Mouse (Mus musculus) heart, embryonic 13.5 days (tissue): ENCODE measurements around the gene Tmed4. TPM values are rescaled to one million over a fixed set of nuclear protein-coding genes. Genes with fewer than 3 reads are reported as not detected.

Experiments used
- ATAC-seq: fragments of 200-750 bp; cut with Nextera tagmentation; 2 replicates; pipeline ENCODE4 v1.8.0; 2017; ENCODE audit warnings: moderate TSS enrichment; ENCODE audit not compliant: insufficient number of reproducible peaks, low FRiP score, low TSS enrichment; ENCODE audit errors: extremely low read depth
- H3K27ac ChIP-seq: fragments of 300-500 bp; sonication (generic); replicated peaks from 2 replicates; pipeline ENCODE4 v1.5.1; 2015; ENCODE audit warnings: moderate library complexity, mild to moderate bottlenecking, inconsistent platforms
- H3K27me3 ChIP-seq: fragments of 300-500 bp; sonication (generic); replicated peaks from 2 replicates; pipeline ENCODE4 v1.6.1; 2015; ENCODE audit warnings: mild to moderate bottlenecking, inconsistent platforms
- H3K36me3 ChIP-seq: fragments of 300-500 bp; sonication (generic); 2 replicates; pipeline ENCODE4 v1.6.1; 2015; ENCODE audit warnings: mild to moderate bottlenecking, inconsistent platforms
- H3K4me1 ChIP-seq: fragments of 300-500 bp; sonication (generic); 2 replicates; pipeline ENCODE4 v1.6.1; 2015; ENCODE audit warnings: inconsistent platforms
- H3K4me2 ChIP-seq: fragments of 300-500 bp; sonication (generic); 2 replicates; pipeline ENCODE4 v1.6.1; 2015; ENCODE audit warnings: inconsistent platforms, mild to moderate bottlenecking, moderate library complexity
- H3K4me3 ChIP-seq: fragments of 300-500 bp; sonication (generic); 2 replicates; pipeline ENCODE4 v1.5.1; 2015; ENCODE audit warnings: moderate library complexity, mild to moderate bottlenecking, inconsistent platforms
- H3K9ac ChIP-seq: fragments of 300-500 bp; sonication (generic); 2 replicates; pipeline ENCODE4 v1.6.1; 2015; ENCODE audit warnings: inconsistent platforms, mild to moderate bottlenecking, moderate library complexity
- H3K9me3 ChIP-seq: fragments of 300-500 bp; sonication (generic); 2 replicates; pipeline ENCODE4 v1.6.1; 2016; ENCODE audit warnings: inconsistent platforms
- WGBS: fragments of 180-500 bp; shearing (Covaris S2); methylation state at CpG from one replicate; pipeline ENCODE4 v1.1.7; 2015; ENCODE audit warnings: mixed read lengths; 5-methylcytosine and 5-hydroxymethylcytosine counted together
- polyA plus RNA-seq: library from polyadenylated mRNA; unstranded; fragments of >200 nt; fragmentation: Nextera tagmentation; extraction: Ambion mirVana; gene quantifications from 2 replicates; pipeline ENCODE4 v1.2.1, GENCODE M21; 2015

The Tmed4 gene
- polyA plus RNA-seq, 1 experiment from 2014 or later, result 71.3 TPM

DNA sequence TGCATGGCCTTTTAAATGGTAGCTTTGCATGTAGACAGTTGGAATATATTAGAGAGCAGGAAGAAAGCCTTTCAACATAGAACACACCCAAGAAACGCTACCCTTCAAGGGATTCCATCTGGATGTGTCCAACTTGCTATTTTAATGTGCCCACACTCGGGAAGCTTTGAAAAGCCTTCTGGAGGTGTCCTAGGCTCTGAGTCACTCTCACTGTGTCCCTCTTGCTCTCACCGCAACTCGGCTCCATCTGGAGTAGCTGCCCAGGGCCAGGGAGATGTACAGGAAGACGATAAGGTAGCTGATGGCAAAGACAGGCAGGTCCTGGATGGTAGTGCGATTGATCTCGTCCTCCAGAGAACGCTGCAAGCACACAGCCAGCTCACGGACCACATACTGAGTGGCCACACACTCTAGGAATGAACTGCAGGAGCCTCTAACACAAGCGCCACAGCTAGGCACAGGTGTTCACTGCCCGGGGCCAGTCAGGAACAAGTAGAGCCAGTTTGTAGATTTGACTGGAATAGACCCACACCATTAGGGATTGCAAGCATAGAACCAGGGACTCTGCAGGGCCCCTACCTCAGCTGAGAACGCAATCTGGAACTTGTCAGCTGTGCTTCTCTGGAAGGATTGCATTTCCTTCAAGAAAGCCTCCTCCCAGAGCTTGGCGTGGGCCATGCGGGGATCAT is 50.0 kb downstream of the Tmed4 start:
- H3K4me1 ChIP-seq, result no peaks in the 10 kb centered on the region
- H3K4me2 ChIP-seq, result no peak overlapping the region
- no peak overlapping the region for H3K9ac ChIP-seq
- no peaks in the 10 kb centered on the region for H3K36me3 ChIP-seq
- H3K4me3 ChIP-seq, result no peak overlapping the region
- no peak for ATAC-seq
- no peaks in the 10 kb centered on the region for H3K9me3 ChIP-seq
- no peak overlapping the region for H3K27ac ChIP-seq
- WGBS, result 70% methylated on average over 14 of the region's 14 CpGs
- H3K27me3 ChIP-seq, result peaks cover 13% of the 10 kb centered on the region

DNA sequence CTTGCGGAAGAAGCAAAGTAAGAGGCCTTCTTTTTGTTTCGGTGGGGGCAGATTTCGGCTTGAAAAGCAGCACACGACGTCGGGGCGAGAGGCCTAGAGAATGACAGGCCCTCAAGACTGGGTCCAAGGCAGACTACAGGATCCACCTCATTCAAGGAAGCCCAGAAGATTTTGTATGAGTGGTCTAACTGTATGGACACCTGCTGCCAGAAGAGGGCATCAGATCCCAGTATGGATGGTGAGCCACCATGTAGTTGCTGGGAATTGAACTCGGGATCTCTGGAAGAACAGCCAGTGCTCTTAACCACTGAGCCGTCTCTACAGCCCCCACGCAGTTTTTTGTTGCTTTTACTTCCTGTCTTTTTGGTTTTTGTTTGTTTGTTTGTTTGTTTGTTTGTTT is 52.5 kb downstream of the Tmed4 start:
- Histone ChIP-seq H3K9ac (no peak overlapping the region), H3K4me2 (no peak overlapping the region), H3K9me3 (no peaks in the 10 kb centered on the region), H3K4me3 (no peak overlapping the region), H3K27ac (no peak overlapping the region), H3K36me3 (no peaks in the 10 kb centered on the region), H3K27me3 (peaks cover 23% of the 10 kb centered on the region), H3K4me1 (no peaks in the 10 kb centered on the region)
- WGBS, result 89% methylated on average over 10 of the region's 10 CpGs
- ATAC-seq, result no peak

Other genes with a start within 250 kb of the Tmed4 start
- gene Camk2b, start 208.5 kb downstream of the Tmed4 start, polyA plus RNA-seq, result 2.4 and 2.7 TPM in 2 replicates
- 0.32 and 0.55 TPM in 2 replicates for gene A730071L15Rik, start 74.8 kb downstream of the Tmed4 start, polyA plus RNA-seq
- gene Nudcd3, start 74.5 kb downstream of the Tmed4 start, polyA plus RNA-seq, result 30.1 and 33.2 TPM in 2 replicates
- gene Npc1l1, start 44.7 kb downstream of the Tmed4 start, polyA plus RNA-seq, result not detected in 2 replicates
- 59.4 and 60.0 TPM in 2 replicates for gene Ddx56, start 7.1 kb downstream of the Tmed4 start, polyA plus RNA-seq
- 226 and 229 TPM in 2 replicates for gene Ogdh, start 16.8 kb upstream of the Tmed4 start, polyA plus RNA-seq
- 6.6 and 7.3 TPM in 2 replicates for gene Zmiz2, start 114.2 kb upstream of the Tmed4 start, polyA plus RNA-seq
- 4,195 and 4,594 TPM in 2 replicates for gene Ppia, start 140.6 kb upstream of the Tmed4 start, polyA plus RNA-seq
- gene H2afv, start 169.6 kb upstream of the Tmed4 start, polyA plus RNA-seq, result 309 and 340 TPM in 2 replicates
- gene Purb, start 201.0 kb upstream of the Tmed4 start, polyA plus RNA-seq, result 23.5 and 25.5 TPM in 2 replicates
- 0.50 and 0.98 TPM in 2 replicates for gene Myo1g, start 246.1 kb upstream of the Tmed4 start, polyA plus RNA-seq